Mouse (Mus musculus): ENCODE measurements at regions not wholly inside any gene's neighbourhood (a gene's known extent, or its start where the extent isn't known, plus 50 kb on each side); places are given as distances from the start of the nearest gene placed in this dataset.

DNA sequence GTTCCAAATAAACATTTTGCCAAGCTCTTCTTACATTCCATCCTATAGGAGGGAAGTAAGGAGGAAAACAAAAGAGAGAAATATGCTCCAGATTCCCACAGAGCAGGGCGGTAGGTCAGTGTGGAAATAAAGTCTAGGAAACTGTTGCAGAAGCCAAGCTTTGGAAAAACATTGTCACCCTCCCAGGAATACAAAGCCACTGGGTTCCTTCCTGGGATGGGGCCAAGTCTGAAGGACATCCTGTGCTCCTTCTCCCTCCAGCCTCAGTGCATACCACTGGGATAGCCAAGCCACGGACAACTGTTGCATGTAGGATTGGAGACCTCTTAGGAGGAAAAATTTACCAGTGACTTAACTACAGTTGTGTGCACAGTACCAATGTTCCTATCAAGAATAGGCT lies 195.8 kb upstream of the Cdyl start:
- H3K36me3 ChIP-seq (replicated peaks in 1 of 2; ENCODE audit: control insufficient read depth in 1 of 2, insufficient read depth in 1 of 2, low read length in 1 of 2) = no peaks in the 10 kb centered on the region
- H3K79me2 ChIP-seq (replicated peaks; ENCODE audit: control insufficient read depth, extremely low read depth, insufficient read depth, poor library complexity, severe bottlenecking) = no peaks in the 10 kb centered on the region
- dilution Hi-C loops (cut with MboI; ENCODE audit: extremely low pct_ligation_motif_present, extremely low pct_unique_long_range_greater_than_20kb, low sequenced_read_pairs) (no loop called here), in situ Hi-C loops (cut with MboI; ENCODE audit: low pct_ligation_motif_present, low pct_unique_long_range_greater_than_20kb, low sequenced_read_pairs) (no loop called here)
- H3K9me3 ChIP-seq (replicated peaks; ENCODE audit: low read length) = no peaks in the 10 kb centered on the region
- peak overlapping the region; percentile 63 for H3K27ac ChIP-seq (ENCODE audit: insufficient read depth, low read depth)
- TF ChIP-seq ZMIZ1 (IDR thresholded peaks at IDR 0.05; ENCODE audit: low read depth, low read length) = no peak
- TF ChIP-seq ZKSCAN1 (IDR thresholded peaks at IDR 0.05; ENCODE audit: borderline replicate concordance, low read depth, low read length) = no peak
- no peak for TF ChIP-seq ELF1 (IDR thresholded peaks at IDR 0.05; ENCODE audit: low read depth, low read length)
- TF ChIP-seq KAT2A (IDR thresholded peaks at IDR 0.05; ENCODE audit: insufficient replicate concordance, low read length) = no peak
- no peak for TF ChIP-seq PAX5 (IDR thresholded peaks at IDR 0.05; ENCODE audit: low read length)
- no peak for TF ChIP-seq MAZ (IDR thresholded peaks at IDR 0.05; ENCODE audit: low read depth, low read length)
- DNase-seq (ENCODE audit: extremely low read depth) = no peak
- no peak overlapping the region for H3K4me3 ChIP-seq (replicated peaks in 1 of 3; ENCODE audit: low read depth in 2 of 3, low read length in 2 of 3, poor library complexity in 1 of 3)
- peak overlapping the region; percentile 44; the same call in 1 of the 2 replicates for H3K9ac ChIP-seq (ENCODE audit: insufficient read depth, low read depth)
- H3K4me1 ChIP-seq (ENCODE audit: control insufficient read depth in 1 of 2, insufficient read depth in 2 of 2) = peaks cover 23 to 42% of the 10 kb centered on the region in 2 experiments
- no peak overlapping the region for H3K4me2 ChIP-seq (ENCODE audit: insufficient read depth, low read depth, poor library complexity, severe bottlenecking)
- H3K27me3 ChIP-seq (replicated peaks) = no peaks in the 10 kb centered on the region

- H3K27me3 ChIP-seq (replicated peaks) = no peaks in the 10 kb centered on the region
- H3K4me3 ChIP-seq (replicated peaks in 1 of 3; ENCODE audit: low read depth in 2 of 3, low read length in 2 of 3, poor library complexity in 1 of 3) = no peak overlapping the region
- no peak for TF ChIP-seq MEF2A (IDR thresholded peaks at IDR 0.05; ENCODE audit: borderline replicate concordance, low read depth, low read length)
- no peak for TF ChIP-seq E2F4 (IDR thresholded peaks at IDR 0.05; ENCODE audit: insufficient replicate concordance, low read depth, low read length)
- no peak for TF ChIP-seq USF1 (IDR thresholded peaks at IDR 0.05; ENCODE audit: low read depth, low read length)
- no peak for TF ChIP-seq TBP (conservative IDR thresholded peaks at IDR 0.05; ENCODE audit: low read depth, low read length)
- no peak for TF ChIP-seq PAX5 (IDR thresholded peaks at IDR 0.05; ENCODE audit: low read length)
- no peak for TF ChIP-seq MXI1 (IDR thresholded peaks at IDR 0.05; ENCODE audit: low read depth, low read length)
- TF ChIP-seq ELF1 (IDR thresholded peaks at IDR 0.05; ENCODE audit: low read depth, low read length) = no peak
- no peak for TF ChIP-seq POLR2A (IDR thresholded peaks at IDR 0.05; ENCODE audit: low read depth, low read length)
- no peak for TF ChIP-seq ZC3H11A (IDR thresholded peaks at IDR 0.05; ENCODE audit: low read depth, low read length)
- TF ChIP-seq ZKSCAN1 (IDR thresholded peaks at IDR 0.05; ENCODE audit: borderline replicate concordance, low read depth, low read length) = no peak
- TF ChIP-seq KAT2A (IDR thresholded peaks at IDR 0.05; ENCODE audit: insufficient replicate concordance, low read length) = no peak
- TF ChIP-seq MAZ (IDR thresholded peaks at IDR 0.05; ENCODE audit: low read depth, low read length) = no peak
- no peak for TF ChIP-seq SIN3A (IDR thresholded peaks at IDR 0.05; ENCODE audit: low read length)
- TF ChIP-seq GABPA (IDR thresholded peaks at IDR 0.05; ENCODE audit: insufficient replicate concordance, low read depth, low read length) = no peak
- TF ChIP-seq MYC (IDR thresholded peaks at IDR 0.05; ENCODE audit: low read depth, low read length) = no peak
- no peak for TF ChIP-seq EP300 (IDR thresholded peaks at IDR 0.05; ENCODE audit: low read length)
- no peak for TF ChIP-seq JUND (conservative IDR thresholded peaks at IDR 0.05; ENCODE audit: low read depth, low read length)
- no peaks in the 10 kb centered on the region for H3K79me2 ChIP-seq (replicated peaks; ENCODE audit: control insufficient read depth, extremely low read depth, insufficient read depth, poor library complexity, severe bottlenecking)
- no peak overlapping the region for H3K9ac ChIP-seq (ENCODE audit: insufficient read depth, low read depth)
- dilution Hi-C loops (cut with MboI; ENCODE audit: extremely low pct_ligation_motif_present, extremely low pct_unique_long_range_greater_than_20kb, low sequenced_read_pairs) = no loop called here
- no peak overlapping the region for H3K4me2 ChIP-seq (ENCODE audit: insufficient read depth, low read depth, poor library complexity, severe bottlenecking)
- no peak overlapping the region for H3K27ac ChIP-seq (ENCODE audit: insufficient read depth, low read depth)
- H3K9me3 ChIP-seq (replicated peaks; ENCODE audit: low read length) = no peaks in the 10 kb centered on the region
- H3K36me3 ChIP-seq (replicated peaks in 1 of 2; ENCODE audit: control insufficient read depth in 1 of 2, insufficient read depth in 1 of 2, low read length in 1 of 2) = no peaks in the 10 kb centered on the region
- in situ Hi-C loops (cut with MboI; ENCODE audit: low pct_ligation_motif_present, low pct_unique_long_range_greater_than_20kb, low sequenced_read_pairs) = no loop called here
- peaks cover 0 to 4% of the 10 kb centered on the region in 2 experiments; a peak in 1 of 4 replicates for H3K4me1 ChIP-seq (ENCODE audit: control insufficient read depth in 1 of 2, insufficient read depth in 2 of 2)
- no peak for DNase-seq (ENCODE audit: extremely low read depth)
Observed at GRCm38 (mm10) chr13:35469361-35470198, 190.1 kb upstream of the Cdyl start.

Data from CH12.LX (cell line).